Mouse (Mus musculus) heart, adult 2 months (tissue): ENCODE measurements at regions not wholly inside any gene's neighbourhood (a gene's known extent, or its start where the extent isn't known, plus 50 kb on each side); places are given as distances from the start of the nearest gene placed in this dataset.

Experiments
- DNase-seq, 2 experiments: peaks; one replicate each; pipeline ENCODE4 v3.0.0; 2021
- H3K27ac ChIP-seq: fragments of 200-600 bp; 2 replicates; pipeline ENCODE4 v1.8.1; 2022
- H3K27me3 ChIP-seq: fragments of 200-500 bp; 2 replicates; pipeline ENCODE4 v1.6.1; 2012; ENCODE audit warnings: mild to moderate bottlenecking, low read length, inconsistent platforms, mixed read lengths; ENCODE audit not compliant: control insufficient read depth, insufficient read depth
- H3K36me3 ChIP-seq: fragments of 200-500 bp; 2 replicates; pipeline ENCODE4 v1.6.1; 2012; ENCODE audit warnings: low read length, inconsistent platforms; ENCODE audit not compliant: control insufficient read depth, insufficient read depth
- H3K4me1 ChIP-seq: fragments of 200-500 bp; 2 replicates; pipeline ENCODE4 v1.6.1; 2011; ENCODE audit warnings: low read length; ENCODE audit not compliant: control insufficient read depth, insufficient read depth
- H3K4me3 ChIP-seq: fragments of 200-600 bp; 2 replicates; pipeline ENCODE4 v1.8.1; 2022
- H3K79me2 ChIP-seq: fragments of 200-500 bp; replicated peaks from 2 replicates; pipeline ENCODE4 v1.6.1; 2012; ENCODE audit warnings: mild to moderate bottlenecking, inconsistent platforms, low read length, moderate library complexity, mixed read lengths; ENCODE audit not compliant: control insufficient read depth, insufficient read depth
- H3K9ac ChIP-seq: fragments of 200-500 bp; 2 replicates; pipeline ENCODE4 v1.6.1; 2012; ENCODE audit warnings: low read depth, mild to moderate bottlenecking, control low read depth, inconsistent platforms, low read length, mixed read lengths
- CTCF ChIP-seq: fragments of 200-600 bp; IDR thresholded peaks from 2 replicates; pipeline ENCODE4 v1.8.1; 2022; ENCODE audit warnings: antibody characterized with exemption, mild to moderate bottlenecking, moderate library complexity
- EP300 ChIP-seq: fragments of 200-500 bp; IDR thresholded peaks from 2 replicates; pipeline ENCODE4 v1.6.1; 2011; ENCODE audit warnings: low read depth, low read length, control low read depth; ENCODE audit not compliant: insufficient read depth
- POLR2A ChIP-seq: fragments of 200-500 bp; IDR thresholded peaks from 2 replicates; pipeline ENCODE4 v1.6.1; 2011; ENCODE audit warnings: mild to moderate bottlenecking, low read depth, low read length, control low read depth; ENCODE audit not compliant: insufficient read depth
- WGBS: fragments of 180-500 bp; shearing (Covaris S2); methylation state at CpG from one replicate; pipeline ENCODE4 v1.1.7; 2018; 5-methylcytosine and 5-hydroxymethylcytosine counted together
- intact Hi-C: fragments of 180-260 bp; cut with DNase I; formaldehyde crosslinking; loops from one replicate; pipeline ENCODE4 v1.15.1; 2025
- microRNA-seq, 2 experiments: library from miRNA; unstranded; fragments of <30 nt; microRNA quantifications; one replicate each; pipeline ENCODE4 v1.2.0; 2021

GRCm38 (mm10) chr3:134172357-134172756 lies 63.9 kb upstream of the Cxxc4 start:
- TF ChIP-seq POLR2A (no peak), CTCF (no peak), EP300 (no peak)
- no peak for DNase-seq
- no peaks in the 10 kb centered on the region for H3K4me1 ChIP-seq
- no peak overlapping the region for H3K9ac ChIP-seq
- H3K27me3 ChIP-seq: no peaks in the 10 kb centered on the region
- intact Hi-C loops: no loop called here
- no peaks in the 10 kb centered on the region for H3K79me2 ChIP-seq
- 41% methylated on average over 3 of the region's 3 CpGs for WGBS
- no peak overlapping the region for H3K27ac ChIP-seq
- no peaks in the 10 kb centered on the region for H3K36me3 ChIP-seq
- no peak overlapping the region for H3K4me3 ChIP-seq

GRCm38 (mm10) chr3:134178491-134179054 lies 57.7 kb upstream of the Cxxc4 start:
- no peak for DNase-seq
- 67% methylated on average over 7 of the region's 7 CpGs for WGBS
- Histone ChIP-seq H3K79me2 (no peaks in the 10 kb centered on the region), H3K4me1 (no peaks in the 10 kb centered on the region), H3K36me3 (no peaks in the 10 kb centered on the region), H3K27me3 (no peaks in the 10 kb centered on the region), H3K27ac (no peak overlapping the region), H3K9ac (no peak overlapping the region), H3K4me3 (no peak overlapping the region)
- no peak for TF ChIP-seq POLR2A
- TF ChIP-seq EP300: no peak
- no peak for TF ChIP-seq CTCF
- intact Hi-C loops: no loop called here

GRCm38 (mm10) chr3:134184042-134184441 lies 52.2 kb upstream of the Cxxc4 start:
- Histone ChIP-seq H3K79me2 (no peaks in the 10 kb centered on the region), H3K9ac (no peak overlapping the region), H3K27ac (no peak overlapping the region), H3K4me1 (no peaks in the 10 kb centered on the region), H3K36me3 (no peaks in the 10 kb centered on the region), H3K4me3 (no peak overlapping the region), H3K27me3 (no peaks in the 10 kb centered on the region)
- TF ChIP-seq EP300 (no peak), CTCF (no peak), POLR2A (no peak)
- intact Hi-C loops: no loop called here
- DNase-seq: no peak
- WGBS: 86% methylated on average over 4 of the region's 4 CpGs

Small RNAs in the stretch of these regions (microRNA-seq; reads per million reads assigned to microRNA genes)
- 0 reads per million in 2 experiments for gene Gm44361
